Mouse (Mus musculus) common myeloid progenitor, adult 5-6 weeks (primary cell): ENCODE measurements around the gene Arid4a. TPM values are rescaled to one million over a fixed set of nuclear protein-coding genes. Genes with fewer than 3 reads are reported as not detected.
"Not testable (repeated sequence)": the region's sequence is repeated elsewhere in the genome, so short reads cannot be mapped to it uniquely, and the experiment has no call there.

Experiments
- ATAC-seq: replicated peaks from 2 replicates; pipeline ENCODE4 v1.8.0; 2016; ENCODE audit warnings: low read depth, mild to moderate bottlenecking, moderate TSS enrichment, inconsistent platforms; ENCODE audit not compliant: poor library complexity, severe bottlenecking
- total RNA-seq: library from RNA; stranded (forward); fragments of 200-1000, 187-1606 nt; gene quantifications from 2 replicates; pipeline ENCODE4 v1.2.3, GENCODE M21; 2017

Gene Arid4a
- total RNA-seq, 1 experiment from 2014 or later = 62.7 TPM

DNA sequence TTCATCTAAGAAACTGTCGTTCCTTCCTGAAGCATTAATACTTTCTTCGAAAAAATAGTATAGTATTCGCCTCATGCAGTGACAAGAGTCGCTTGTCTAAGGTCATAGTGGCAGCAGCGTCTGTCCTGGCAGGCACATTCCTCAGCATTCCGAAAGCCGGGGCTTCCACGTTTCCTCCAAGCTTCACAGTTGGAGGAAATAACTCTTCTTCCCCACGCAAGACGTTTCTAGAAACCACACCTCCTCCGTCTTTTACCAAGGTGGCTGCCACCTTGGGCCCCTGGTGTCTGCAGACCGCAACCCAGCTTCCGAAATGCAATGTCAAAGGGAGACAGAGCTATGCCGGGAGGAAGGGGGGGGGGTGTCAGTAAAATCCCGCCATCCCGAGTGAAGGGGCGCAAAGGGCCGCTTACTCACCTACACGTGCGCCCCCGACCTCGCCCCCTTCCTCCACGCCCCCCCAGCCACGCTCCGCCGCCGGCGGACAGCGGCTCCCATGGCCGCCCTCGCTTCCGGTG, 886 bp upstream of the Arid4a start:
- peak; percentile 33 for ATAC-seq

DNA sequence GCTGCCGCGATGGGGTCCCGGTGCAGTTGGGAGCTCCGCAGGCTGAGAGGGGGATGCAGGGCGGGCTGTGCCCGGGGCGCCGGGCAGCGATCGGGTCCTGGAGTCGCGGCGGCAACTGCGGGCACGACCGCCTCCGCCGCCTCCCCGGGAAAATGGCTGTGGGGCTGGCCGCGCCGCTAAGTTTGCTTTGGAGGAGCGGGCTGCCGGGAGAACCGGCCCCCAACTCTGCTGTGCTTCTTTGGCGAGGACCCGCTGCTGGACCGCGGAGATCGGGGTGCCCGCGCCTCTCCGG, 367 bp downstream of the Arid4a start:
- no peak for ATAC-seq

DNA sequence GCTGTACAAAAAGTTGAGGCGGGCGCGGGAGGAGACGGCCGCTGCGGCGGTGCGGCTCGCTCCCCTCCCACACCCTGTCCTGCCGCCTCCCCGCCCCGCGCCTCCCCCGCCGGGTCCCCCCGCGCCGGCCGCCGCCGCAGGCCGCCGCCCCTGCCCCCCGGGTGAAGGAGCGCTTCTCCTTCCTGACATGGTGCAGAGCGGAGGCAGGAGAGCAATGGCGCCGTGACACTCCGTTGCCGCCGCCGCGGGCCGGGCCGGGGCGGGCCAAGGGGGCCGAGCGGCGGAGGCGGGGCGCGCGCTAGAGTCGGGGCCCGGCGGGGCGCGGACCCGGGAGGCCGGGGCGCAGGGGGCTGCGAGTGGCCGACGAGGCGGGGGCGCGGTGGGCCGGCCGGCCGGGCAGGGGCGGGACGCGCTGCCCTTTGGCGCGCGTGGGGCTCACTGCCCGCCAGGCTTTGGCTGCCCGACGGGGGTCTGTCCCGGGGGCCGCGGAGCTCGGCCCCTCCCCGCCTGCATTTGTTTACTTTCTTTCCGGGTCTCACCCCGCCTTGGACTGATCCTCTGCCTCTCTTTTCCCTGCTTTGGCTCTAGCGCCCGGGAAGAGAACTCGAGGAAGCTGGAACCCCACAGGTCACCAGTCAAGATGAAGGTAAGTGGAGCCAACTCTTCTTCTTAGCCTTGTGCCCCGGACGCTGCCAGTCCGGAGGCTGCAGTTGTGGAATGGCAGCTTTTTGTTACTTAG, 882 bp downstream of the Arid4a start:
- no peak for ATAC-seq

DNA sequence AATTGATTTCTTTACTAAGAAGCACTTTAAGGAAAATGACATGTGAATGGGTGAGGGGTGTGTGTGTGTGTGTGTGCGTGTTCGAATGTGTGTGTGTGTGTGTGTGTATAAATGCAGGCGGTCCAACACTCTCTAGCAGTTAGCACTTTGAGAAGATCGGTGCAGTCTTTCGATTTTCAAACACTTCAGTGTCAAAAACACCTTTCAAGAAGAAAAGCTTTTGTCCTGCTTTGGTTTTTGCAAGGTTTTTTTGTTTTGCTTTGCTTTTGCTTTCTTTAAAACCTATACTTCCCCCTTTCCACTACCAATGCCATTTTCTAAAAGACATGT, 1.4 kb downstream of the Arid4a start:
- ATAC-seq = no peak

DNA sequence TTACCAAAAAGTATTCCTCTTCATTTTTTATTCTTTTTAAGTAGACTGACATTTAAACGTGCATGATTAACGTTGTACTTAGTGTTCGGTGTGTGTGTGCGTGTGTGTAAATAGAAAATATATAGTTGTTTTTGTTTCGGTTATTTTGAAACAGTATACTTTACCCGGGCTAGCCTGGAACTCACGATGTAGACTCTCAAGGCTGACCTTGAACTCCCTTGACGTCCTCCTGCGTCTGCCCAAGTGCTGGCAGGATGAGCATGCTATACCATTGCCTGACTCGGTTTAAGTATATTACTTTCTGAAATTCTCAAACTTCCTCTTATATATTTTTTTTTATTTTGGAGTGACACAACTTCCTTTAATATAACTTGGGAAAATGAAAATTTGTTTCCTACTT, 2.0 kb downstream of the Arid4a start:
- ATAC-seq = no peak

DNA sequence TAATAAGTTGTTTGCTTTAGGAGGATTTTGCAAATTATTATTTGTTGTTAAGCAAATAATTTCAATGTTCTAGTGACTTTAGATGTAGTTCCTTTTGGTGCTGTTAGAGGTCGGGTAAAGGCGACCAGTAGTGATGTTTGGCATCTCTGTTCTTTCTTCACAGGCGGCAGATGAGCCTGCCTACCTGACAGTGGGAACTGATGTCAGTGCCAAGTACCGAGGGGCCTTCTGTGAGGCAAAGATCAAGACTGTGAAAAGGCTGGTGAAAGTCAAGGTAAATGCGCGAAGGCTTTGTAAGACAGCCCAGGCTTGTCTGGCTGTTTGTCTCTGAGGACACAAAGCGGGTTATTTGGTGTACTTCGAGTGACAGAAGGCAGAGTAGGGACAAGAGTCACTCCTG, 3.4 kb downstream of the Arid4a start:
- no peak for ATAC-seq

DNA sequence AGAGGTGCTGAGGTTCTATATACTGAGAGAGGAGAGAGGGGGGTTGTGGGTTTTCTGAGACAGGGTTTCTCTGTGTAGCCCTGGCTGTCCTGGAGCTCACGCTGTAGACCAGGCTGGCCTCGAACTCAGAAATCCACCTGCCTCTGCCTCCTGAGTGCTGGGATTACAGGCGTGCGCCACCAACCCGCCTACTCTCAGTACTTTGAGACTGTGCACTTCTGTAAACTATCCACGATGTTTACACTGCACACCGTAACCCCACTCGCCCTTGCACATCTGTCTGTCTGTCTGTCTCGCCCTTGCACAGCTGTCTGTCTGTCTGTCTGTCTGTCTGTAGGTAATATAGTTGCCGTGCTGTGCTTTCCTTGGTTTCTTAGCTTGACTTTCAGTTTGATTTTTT, 8.6 kb downstream of the Arid4a start:
- ATAC-seq = no peak

DNA sequence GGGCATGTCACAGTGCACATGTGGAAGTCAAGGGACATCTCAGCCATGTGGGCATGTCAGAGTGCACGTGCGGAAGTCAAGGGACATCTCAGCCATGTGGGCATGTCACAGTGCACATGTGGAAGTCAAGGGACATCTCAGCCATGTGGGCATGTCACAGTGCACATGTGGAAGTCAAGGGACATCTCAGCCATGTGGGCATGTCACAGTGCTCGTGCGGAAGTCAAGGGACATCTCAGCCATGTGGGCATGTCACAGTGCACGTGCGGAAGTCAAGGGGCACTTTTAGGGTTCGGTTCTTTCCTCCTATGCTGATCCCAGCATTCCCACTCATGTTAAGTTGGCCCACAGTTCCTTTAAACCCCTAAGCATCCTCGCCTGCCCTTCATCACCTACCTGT, 12.5 kb downstream of the Arid4a start:
- not testable (repeated sequence) for ATAC-seq

DNA sequence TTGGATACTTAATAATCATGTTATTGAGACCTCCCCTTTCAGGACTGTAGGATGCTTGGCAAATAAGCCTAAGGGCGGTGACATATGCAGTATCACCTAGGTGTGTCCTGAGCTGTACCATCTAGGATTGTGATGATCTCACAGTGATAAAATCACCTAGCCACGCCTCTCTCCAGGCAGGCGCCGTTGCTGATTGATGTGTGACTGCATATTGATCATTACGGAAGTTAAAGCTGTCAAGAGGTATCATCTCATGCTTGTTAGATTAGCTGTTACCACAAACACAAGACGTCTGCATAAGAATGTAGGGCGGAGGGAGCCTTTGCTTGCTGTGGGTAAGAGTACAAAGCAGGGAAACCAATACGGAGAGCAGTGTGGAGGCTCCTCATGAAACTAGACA, 14.5 kb downstream of the Arid4a start:
- no peak for ATAC-seq

DNA sequence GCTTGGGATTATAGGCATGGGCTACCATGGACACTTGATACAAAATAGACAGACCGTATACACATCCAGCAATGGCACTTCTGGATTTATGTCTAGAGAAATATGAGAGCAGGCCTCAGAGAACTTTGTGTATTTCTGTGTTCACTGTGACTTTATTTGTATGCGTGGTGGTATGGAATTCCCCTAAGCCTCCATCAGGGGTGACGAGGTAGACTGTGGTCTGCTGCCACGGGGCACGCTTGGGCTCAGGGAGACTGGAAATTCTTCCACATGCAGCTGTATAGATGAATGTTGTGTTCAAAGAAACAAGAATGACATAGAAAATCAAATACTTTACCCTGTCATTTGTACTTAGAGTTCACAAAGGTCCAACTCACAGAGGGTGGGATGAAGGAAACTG, 14.9 kb downstream of the Arid4a start:
- no peak for ATAC-seq

DNA sequence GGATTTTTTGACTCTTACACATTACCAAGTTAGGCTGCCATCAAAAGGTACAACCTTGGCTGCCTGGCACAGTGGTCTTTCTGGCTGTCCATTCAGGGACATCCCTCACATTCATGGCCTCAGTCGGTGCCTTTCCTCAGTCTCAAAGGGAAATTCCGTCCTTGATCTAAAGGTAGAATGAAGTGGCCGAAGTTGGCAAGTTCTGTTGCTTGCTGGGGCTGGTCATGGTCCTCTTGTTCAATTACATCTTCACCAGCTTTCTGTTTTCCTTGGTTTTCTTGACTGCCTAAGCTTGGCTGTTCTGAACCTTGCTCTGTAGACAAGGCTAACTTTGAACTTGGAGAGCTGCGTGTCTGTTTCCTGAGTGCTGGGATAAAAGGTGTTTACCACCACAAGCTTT, 20.0 kb downstream of the Arid4a start:
- ATAC-seq = no peak

DNA sequence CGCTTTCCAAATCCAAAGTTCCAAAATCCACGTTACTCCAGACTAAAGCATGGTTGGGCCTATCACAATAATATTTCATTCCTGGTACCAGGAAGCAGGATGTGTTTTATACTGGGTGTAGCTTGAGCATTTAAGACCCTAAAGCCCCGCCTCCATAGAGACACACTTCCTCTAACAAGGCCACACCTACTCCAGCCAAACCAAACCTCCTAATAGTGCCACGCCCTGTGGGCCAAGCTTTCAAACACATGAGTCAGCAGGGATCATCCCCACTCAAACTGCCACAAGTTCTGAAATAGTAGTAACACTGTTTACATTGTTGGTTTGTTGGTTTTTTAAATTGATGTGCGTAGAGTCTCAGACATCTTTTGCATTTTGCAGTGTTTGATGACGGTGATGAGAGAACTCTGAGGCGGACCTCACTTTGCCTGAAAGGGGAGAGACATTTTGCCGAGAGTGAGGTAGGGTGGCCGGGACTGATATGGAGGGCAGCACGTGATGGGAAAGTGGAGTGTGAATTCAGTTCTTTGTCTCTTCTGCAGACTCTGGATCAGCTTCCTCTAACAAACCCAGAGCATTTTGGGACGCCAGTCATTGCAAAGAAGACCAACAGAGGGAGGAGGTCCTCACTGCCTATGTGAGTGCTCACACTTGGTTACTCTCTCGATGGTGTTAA, 21.1 kb downstream of the Arid4a start:
- ATAC-seq = no peak; the same call in 1 of the 2 replicates

DNA sequence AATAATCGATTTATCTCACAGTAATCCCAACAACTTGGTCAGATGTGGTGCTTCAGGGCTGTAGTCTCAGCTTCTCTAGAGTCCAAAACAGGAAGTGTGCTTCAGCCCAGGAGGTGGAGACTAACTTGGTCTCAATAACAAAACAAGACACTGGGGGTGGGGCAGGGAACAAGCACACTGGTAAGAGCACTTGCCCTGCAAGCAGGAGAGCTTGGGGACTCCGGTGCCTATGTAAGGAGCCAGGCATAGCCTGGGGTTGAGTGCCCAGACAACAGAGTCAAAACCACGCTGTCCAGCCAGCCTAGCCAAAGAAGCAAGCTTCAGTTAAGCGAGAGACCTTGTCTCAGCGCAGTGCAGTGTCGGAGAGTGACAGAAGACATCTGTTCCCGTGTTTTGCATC, 24.7 kb downstream of the Arid4a start:
- ATAC-seq = peak; percentile 95

DNA sequence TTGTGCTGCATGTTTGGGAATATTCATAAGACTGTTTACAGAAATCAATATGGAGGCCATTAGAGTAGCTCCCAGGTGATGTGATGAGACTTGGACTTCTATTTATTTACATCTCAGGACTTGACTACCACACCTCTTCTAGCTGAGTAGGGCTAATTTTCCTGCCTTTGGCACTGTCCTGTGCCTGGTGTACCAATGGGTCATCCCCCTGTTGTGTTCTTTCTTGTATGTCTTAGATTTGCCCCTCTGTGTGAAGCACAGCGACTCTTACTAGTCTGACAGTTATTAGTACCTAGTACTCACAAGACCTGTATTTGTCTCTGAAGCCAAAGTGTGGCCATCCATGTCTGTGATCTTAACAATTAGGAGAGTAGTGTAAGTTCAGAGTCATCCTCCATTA, 26.7 kb downstream of the Arid4a start:
- no peak for ATAC-seq

DNA sequence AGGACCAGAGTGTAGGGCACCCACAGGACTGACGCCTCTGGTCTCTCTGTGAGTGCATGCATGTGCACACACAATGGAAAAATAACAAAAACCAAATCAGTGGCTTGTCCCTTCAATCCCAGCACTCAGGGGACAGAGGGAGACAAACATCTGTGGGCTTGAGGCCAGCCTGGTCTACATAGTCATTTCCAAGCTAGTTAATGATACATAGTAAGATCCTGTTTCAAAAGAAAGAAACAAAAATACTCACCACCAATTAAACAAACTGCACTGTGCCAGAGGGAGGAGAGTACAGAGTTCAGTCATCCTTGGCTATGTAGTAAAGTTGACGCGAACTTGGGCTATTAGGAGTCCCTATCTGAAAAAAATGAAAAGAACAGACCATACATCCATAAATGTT, 27.8 kb downstream of the Arid4a start:
- ATAC-seq = no peak

DNA sequence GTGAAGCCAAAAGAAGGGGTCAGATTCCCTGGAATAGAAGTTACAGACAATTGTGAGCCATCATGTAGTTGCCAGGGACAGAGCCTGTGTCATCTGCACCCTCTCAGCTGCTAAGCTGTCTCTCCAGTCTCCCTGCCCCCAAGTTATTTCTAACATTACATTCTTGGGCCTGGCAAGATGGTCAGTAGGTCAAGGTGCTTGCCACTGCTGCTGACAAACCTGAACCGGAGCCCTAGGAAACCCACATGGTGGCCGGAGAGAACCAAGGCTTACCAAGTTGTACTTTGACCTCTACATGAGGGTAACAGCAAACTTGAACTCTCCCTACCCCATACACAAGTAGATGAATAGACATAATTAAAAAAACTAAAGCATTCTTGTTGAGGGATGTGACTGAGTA, 28.7 kb downstream of the Arid4a start:
- ATAC-seq = no peak

DNA sequence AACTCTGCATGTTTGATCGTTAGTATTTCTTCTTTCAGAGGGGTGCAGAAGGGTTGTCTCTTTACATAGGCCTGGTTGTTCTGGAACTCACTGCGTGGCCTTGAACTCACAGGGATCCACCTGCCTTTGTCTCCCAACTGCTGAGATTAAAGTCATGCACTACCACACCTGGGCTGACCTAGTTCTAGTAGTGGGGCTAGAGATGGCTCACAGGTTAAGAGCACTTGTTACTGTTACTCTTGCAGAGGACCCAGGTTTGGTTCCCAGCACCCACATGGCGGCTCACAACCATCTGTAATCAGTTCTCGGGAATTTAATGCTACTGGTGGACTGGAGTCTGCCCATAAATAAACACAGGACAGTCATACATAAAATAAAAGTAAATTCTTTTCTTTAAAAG, 30.7 kb downstream of the Arid4a start:
- no peak for ATAC-seq

DNA sequence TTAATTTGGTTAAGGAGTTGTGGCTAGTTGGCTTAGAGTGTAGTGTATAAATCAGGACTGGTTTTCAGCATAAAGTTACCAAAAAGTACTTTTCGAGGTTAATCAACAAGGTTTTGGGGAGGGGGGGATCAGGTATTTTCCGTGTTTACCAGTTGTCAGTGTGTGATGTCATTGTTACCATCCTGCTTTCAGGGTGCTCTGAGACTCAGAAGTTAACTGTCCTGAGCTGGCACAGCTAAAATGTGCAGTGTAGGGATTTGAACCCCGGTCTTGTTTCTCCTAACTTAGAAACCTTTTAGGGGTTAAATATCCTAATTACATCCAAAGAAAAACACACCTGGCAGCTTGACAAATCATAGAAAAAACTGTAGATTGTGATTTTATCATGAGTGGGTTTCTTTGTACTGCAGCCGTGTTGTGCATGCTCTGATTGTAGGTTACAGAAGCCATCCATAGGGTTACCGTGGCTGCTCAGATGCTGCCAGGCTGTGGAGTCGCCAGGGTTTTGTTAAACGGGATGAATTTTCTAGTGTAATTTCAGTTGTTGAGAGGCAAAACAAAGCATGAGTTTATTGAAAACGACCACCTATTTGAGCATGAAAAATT, 31.8 kb downstream of the Arid4a start:
- ATAC-seq = peak; percentile 3; the same call in 1 of the 2 replicates

DNA sequence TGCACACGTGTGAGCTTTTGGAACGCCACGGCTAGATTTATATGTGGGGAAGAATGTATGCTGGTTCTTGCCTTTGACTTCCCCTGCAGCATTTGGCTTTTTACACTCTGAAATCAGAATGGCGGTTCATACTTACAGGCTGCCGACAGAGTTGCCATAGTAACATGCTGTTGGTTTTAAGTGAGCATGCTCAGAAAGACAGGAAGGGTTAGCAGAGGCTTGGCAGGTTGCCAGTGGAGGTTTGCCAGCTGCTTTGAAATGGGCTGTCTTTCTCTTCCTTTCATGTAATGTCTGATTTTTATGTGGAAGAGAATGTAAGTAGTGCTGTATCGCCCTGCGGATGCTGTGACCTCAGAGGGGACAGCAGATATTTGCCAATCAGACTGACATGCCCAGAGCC, 32.3 kb downstream of the Arid4a start:
- ATAC-seq = peak; percentile 92

DNA sequence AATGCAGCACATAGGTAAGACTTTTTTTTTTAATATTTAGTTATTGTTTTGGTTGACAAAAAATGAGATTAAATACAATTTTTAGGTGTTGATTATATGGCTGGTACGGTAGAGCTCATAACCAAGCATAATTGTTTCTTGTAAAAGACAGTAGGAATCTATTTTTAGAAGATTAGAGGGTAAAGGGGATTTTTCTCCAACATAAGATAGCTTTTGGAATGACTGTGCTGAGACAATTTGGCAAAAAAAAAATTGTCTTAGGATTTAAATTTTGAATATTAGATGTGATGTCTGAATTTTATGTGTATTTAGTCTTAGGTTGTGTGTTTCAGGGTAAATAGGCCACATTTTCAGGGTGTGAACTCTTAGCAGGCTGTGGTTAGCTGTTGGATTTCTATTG, 32.8 kb downstream of the Arid4a start:
- ATAC-seq = no peak

DNA sequence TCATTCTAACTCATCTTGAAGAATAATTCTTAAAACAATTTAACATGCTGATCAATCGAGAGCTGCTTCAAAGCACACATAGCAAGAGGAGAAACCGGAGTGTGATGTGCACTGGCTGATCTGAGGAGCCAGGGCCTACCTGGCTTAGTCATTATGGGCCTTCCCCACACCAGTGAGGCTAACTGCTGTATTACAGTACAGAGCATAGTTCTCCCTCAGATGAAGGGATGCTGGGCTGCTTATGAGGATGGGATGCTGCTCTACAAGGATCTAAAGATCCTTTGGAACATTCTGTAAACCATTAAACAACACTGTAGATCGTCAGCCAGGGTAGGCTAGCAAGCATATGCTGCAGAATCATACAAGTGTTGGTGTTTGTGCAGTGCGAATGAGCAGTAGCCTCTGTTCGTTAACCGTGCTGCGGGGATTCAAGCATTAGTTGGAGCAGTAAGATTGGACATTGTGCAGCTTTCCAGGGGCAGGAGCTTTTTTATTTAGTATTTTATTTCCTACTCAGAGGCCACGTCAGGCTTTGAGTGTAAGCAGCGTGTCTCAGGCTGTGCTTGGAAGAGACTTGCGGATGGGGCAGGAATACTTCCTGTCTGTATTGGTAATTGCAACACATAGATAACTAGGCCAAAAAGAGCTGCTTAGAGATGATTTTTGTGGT, 33.9 kb downstream of the Arid4a start:
- ATAC-seq = no peak
